10 mouse cellular contexts compared by ENCODE assay signal in the genomic region with DNA sequence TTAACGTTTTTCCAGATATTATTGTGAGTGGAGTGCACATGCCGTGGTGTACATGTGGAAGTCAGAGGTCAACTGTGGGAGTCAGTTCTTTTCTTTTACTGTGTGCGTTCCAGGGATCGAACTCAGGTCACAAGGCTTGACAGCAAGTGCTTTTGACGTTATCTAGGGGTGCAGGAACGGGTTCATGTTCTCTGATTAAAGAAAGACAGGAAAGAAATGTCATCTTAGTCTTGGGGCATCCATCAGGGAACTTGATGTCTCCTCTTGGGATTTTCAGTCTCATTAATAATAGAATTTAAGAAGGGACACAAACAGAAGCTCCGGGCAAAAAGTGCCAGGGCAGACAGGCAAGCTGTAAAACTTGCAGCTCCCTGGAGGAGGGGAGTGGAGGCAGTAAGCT. TPM values are rescaled to one million over a fixed set of nuclear protein-coding genes. Genes with fewer than 3 reads are reported as not detected.
A peak's percentile ranks its signal among the peaks of the same experiment; 100 is the strongest.
DNase-seq lines count a peak whose midpoint lies in the region; ATAC-seq and TF ChIP-seq lines count a peak whose summit lies in the region.
"Had no signal": no experiment of that assay in that cellular context is flagged by ENCODE, and none has a peak within 500 bp of the region (broad histone marks: within the 10 kb centered on the region; RNA-seq: fewer than 3 reads in every experiment).

No protein-coding gene starts in this region.

- H3K9me3 ChIP-seq in heart, embryonic 13.5 days, result no peaks in the 10 kb centered on the region
- H3K9me3 ChIP-seq in midbrain, embryonic 10.5 days (replicated peaks), result no peaks in the 10 kb centered on the region
- no peaks in the 10 kb centered on the region for H3K9me3 ChIP-seq in midbrain, embryonic 14.5 days (ENCODE audit: control insufficient read depth, low read length)
- no peaks in the 10 kb centered on the region for H3K9me3 ChIP-seq in liver, embryonic 14.5 days (ENCODE audit: control insufficient read depth, low read length)
- H3K9me3 ChIP-seq in stomach, embryonic 16.5 days (replicated peaks; ENCODE audit: control insufficient read depth, low read length), result no peaks in the 10 kb centered on the region
- H3K9me3 ChIP-seq: hindbrain, embryonic 15.5 days had no signal

- peaks cover 33% of the 10 kb centered on the region for H3K4me1 ChIP-seq in heart, embryonic 13.5 days
- H3K4me1 ChIP-seq in midbrain, embryonic 10.5 days, result peaks cover 53% of the 10 kb centered on the region
- H3K4me1 ChIP-seq in midbrain, embryonic 14.5 days (ENCODE audit: control insufficient read depth, insufficient read depth, low read length), result no peaks in the 10 kb centered on the region
- peaks cover 34 to 51% of the 10 kb centered on the region in 2 experiments for H3K4me1 ChIP-seq in liver, embryonic 14.5 days (replicated peaks; ENCODE audit: control insufficient read depth in 2 of 2, insufficient read depth in 2 of 2, low read length in 1 of 2)
- H3K4me1 ChIP-seq in stomach, embryonic 16.5 days (ENCODE audit: control insufficient read depth, insufficient read depth, low read length), result peaks cover 18% of the 10 kb centered on the region

- no peaks in the 10 kb centered on the region for H3K27me3 ChIP-seq in heart, embryonic 13.5 days (replicated peaks)
- H3K27me3 ChIP-seq in midbrain, embryonic 10.5 days (ENCODE audit: low read depth, poor library complexity, severe bottlenecking), result no peaks in the 10 kb centered on the region
- H3K27me3 ChIP-seq in midbrain, embryonic 14.5 days (ENCODE audit: control insufficient read depth, insufficient read depth, low read length), result no peaks in the 10 kb centered on the region
- H3K27me3 ChIP-seq in liver, embryonic 14.5 days (ENCODE audit: control insufficient read depth, insufficient read depth, low read length), result no peaks in the 10 kb centered on the region
- no peaks in the 10 kb centered on the region for H3K27me3 ChIP-seq in stomach, embryonic 16.5 days (ENCODE audit: control insufficient read depth, insufficient read depth, low read length)
- H3K27me3 ChIP-seq: hindbrain, embryonic 15.5 days had no signal

- peak overlapping the region; percentile 20; the same call in 1 of the 2 replicates for H3K9ac ChIP-seq in heart, embryonic 13.5 days
- no peak overlapping the region; the same call in 1 of the 2 replicates for H3K9ac ChIP-seq in midbrain, embryonic 14.5 days (replicated peaks; ENCODE audit: low read length)
- H3K9ac ChIP-seq in liver, embryonic 14.5 days (replicated peaks), result peak overlapping the region; percentile 21
- H3K9ac ChIP-seq in stomach, embryonic 16.5 days (ENCODE audit: low read length), result peak overlapping the region; percentile 0; the same call in 1 of the 2 replicates
- H3K9ac ChIP-seq: hindbrain, embryonic 15.5 days had no signal

- no peak for DNase-seq in heart, adult 11 months
- DNase-seq in midbrain, embryonic 10.5 days (ENCODE audit: low spot score), result no peak
- DNase-seq in midbrain, embryonic 14.5 days, result no peak
- DNase-seq in liver, embryonic 14.5 days (ENCODE audit: low read depth in 3 of 3, low spot score in 3 of 3), result no peak
- DNase-seq in T-cell, adult 2 months (ENCODE audit: low spot score), result no peak

- H3K27ac ChIP-seq in heart, embryonic 13.5 days (replicated peaks), result peak overlapping the region; percentile 33
- peak overlapping the region; percentile 64 for H3K27ac ChIP-seq in midbrain, embryonic 10.5 days (replicated peaks)
- H3K27ac ChIP-seq in midbrain, embryonic 14.5 days (replicated peaks; ENCODE audit: low read depth, low read length), result no peak overlapping the region
- H3K27ac ChIP-seq in liver, embryonic 14.5 days, result peak overlapping the region; percentile 85
- H3K27ac ChIP-seq in stomach, embryonic 16.5 days (ENCODE audit: low read length), result peak overlapping the region; percentile 3
- H3K27ac ChIP-seq: hindbrain, embryonic 15.5 days had no signal

- ATAC-seq in heart, embryonic 13.5 days (ENCODE audit: extremely low read depth, insufficient number of reproducible peaks, low FRiP score, low TSS enrichment), result no peak
- ATAC-seq in midbrain, embryonic 14.5 days (ENCODE audit: low FRiP score, low TSS enrichment), result no peak
- no peak for ATAC-seq in liver, embryonic 14.5 days (ENCODE audit: insufficient read depth)
- ATAC-seq in stomach, embryonic 16.5 days (ENCODE audit: insufficient read depth, low FRiP score), result no peak
- no peak for ATAC-seq in megakaryocyte progenitor cell, adult 5-6 weeks (replicated peaks; ENCODE audit: poor library complexity)

- no peak for TF ChIP-seq EP300 in liver, embryonic 14.5 days (IDR thresholded peaks at IDR 0.05; ENCODE audit: low read depth)

- WGBS in heart, embryonic 13.5 days, result 49% methylated on average over 7 of the region's 7 CpGs
- WGBS in midbrain, embryonic 10.5 days, result 69% methylated on average over 7 of the region's 7 CpGs
- 60% methylated on average over 7 of the region's 7 CpGs for WGBS in midbrain, embryonic 14.5 days
- WGBS in liver, embryonic 14.5 days (ENCODE audit: insufficient replicate concordance), result 43% methylated on average over 7 of the region's 7 CpGs
- 41% methylated on average over 7 of the region's 7 CpGs for WGBS in stomach, embryonic 16.5 days

- no peaks in the 10 kb centered on the region for H3K36me3 ChIP-seq in heart, embryonic 13.5 days
- H3K36me3 ChIP-seq in midbrain, embryonic 10.5 days, result no peaks in the 10 kb centered on the region
- H3K36me3 ChIP-seq in midbrain, embryonic 14.5 days (ENCODE audit: control insufficient read depth, insufficient read depth, low read length), result no peaks in the 10 kb centered on the region
- no peaks in the 10 kb centered on the region for H3K36me3 ChIP-seq in liver, embryonic 14.5 days (replicated peaks; ENCODE audit: control insufficient read depth, insufficient read depth, low read depth)
- no peaks in the 10 kb centered on the region for H3K36me3 ChIP-seq in stomach, embryonic 16.5 days (ENCODE audit: control insufficient read depth, insufficient read depth, low read length)
- H3K36me3 ChIP-seq: hindbrain, embryonic 15.5 days had no signal

- TF ChIP-seq CTCF in liver, embryonic 14.5 days (IDR thresholded peaks at IDR 0.05; ENCODE audit: low read depth), result no peak

- H3K4me3 ChIP-seq in heart, embryonic 13.5 days, result no peak overlapping the region
- H3K4me3 ChIP-seq in midbrain, embryonic 10.5 days, result no peak overlapping the region
- H3K4me3 ChIP-seq in midbrain, embryonic 14.5 days (replicated peaks; ENCODE audit: low read depth, low read length), result no peak overlapping the region
- no peak overlapping the region for H3K4me3 ChIP-seq in liver, embryonic 14.5 days (ENCODE audit: insufficient read depth in 1 of 2, low read depth in 2 of 2, low read length in 2 of 2)
- no peak overlapping the region for H3K4me3 ChIP-seq in stomach, embryonic 16.5 days (replicated peaks; ENCODE audit: low read length)
- H3K4me3 ChIP-seq: hindbrain, embryonic 15.5 days; layer of hippocampus, adult 2 months had no signal

- H3K4me2 ChIP-seq in heart, embryonic 13.5 days, result no peak overlapping the region
- H3K4me2 ChIP-seq in midbrain, embryonic 14.5 days (ENCODE audit: low read length), result no peak overlapping the region
- H3K4me2 ChIP-seq in liver, embryonic 14.5 days (ENCODE audit: low read depth), result no peak overlapping the region
- no peak overlapping the region for H3K4me2 ChIP-seq in stomach, embryonic 16.5 days (ENCODE audit: low read depth, low read length)
- H3K4me2 ChIP-seq: hindbrain, embryonic 15.5 days had no signal

RNA-seq across cellular contexts. Expression of a gene that starts 4.6 kb away (rescaled TPM):
- polyA plus RNA-seq in heart, embryonic 13.5 days (2015; fragmentation: Nextera tagmentation; extraction: Ambion mirVana), result 4.5 and 5.1 TPM in 2 replicates
- polyA plus RNA-seq in midbrain, embryonic 10.5 days (2016; fragmentation: Nextera tagmentation; extraction: Ambion mirVana), result 7.2 and 7.9 TPM in 2 replicates
- 5.2 and 6.5 TPM in 2 replicates for polyA plus RNA-seq in midbrain, embryonic 14.5 days (2014; fragmentation: Nextera tagmentation; extraction: Ambion mirVana)
- polyA plus RNA-seq in liver, embryonic 14.5 days (2012; rRNA removed), result 4.9 and 5.7 TPM in 2 replicates
- 7.2 and 9.3 TPM in 2 replicates for polyA plus RNA-seq in liver, embryonic 14.5 days (2014; fragmentation: Nextera tagmentation; extraction: Ambion mirVana)
- 7.5 and 7.6 TPM in 2 replicates for polyA plus RNA-seq in stomach, embryonic 16.5 days (2015; fragmentation: Nextera tagmentation; extraction: Ambion mirVana)
- 3.2 and 3.3 TPM in 2 replicates for total RNA-seq in megakaryocyte progenitor cell, adult 5-6 weeks (2015)
- total RNA-seq in megakaryocyte progenitor cell, adult 5-6 weeks (2017), result 2.8 and 3.1 TPM in 2 replicates

RNA-seq across cellular contexts. Expression of a gene that starts 58.7 kb away (rescaled TPM):
- polyA plus RNA-seq in heart, embryonic 13.5 days (2015; fragmentation: Nextera tagmentation; extraction: Ambion mirVana), result 0.88 and 0.98 TPM in 2 replicates
- polyA plus RNA-seq in midbrain, embryonic 10.5 days (2016; fragmentation: Nextera tagmentation; extraction: Ambion mirVana), result 334 and 450 TPM in 2 replicates
- 10.7 and 14.1 TPM in 2 replicates for polyA plus RNA-seq in midbrain, embryonic 14.5 days (2014; fragmentation: Nextera tagmentation; extraction: Ambion mirVana)
- 0.06 and 0.10 TPM in 2 replicates for polyA plus RNA-seq in liver, embryonic 14.5 days (2012; rRNA removed)
- polyA plus RNA-seq in liver, embryonic 14.5 days (2014; fragmentation: Nextera tagmentation; extraction: Ambion mirVana), result 0.06 and 0.13 TPM in 2 replicates
- 0.44 and 0.55 TPM in 2 replicates for polyA plus RNA-seq in stomach, embryonic 16.5 days (2015; fragmentation: Nextera tagmentation; extraction: Ambion mirVana)
- total RNA-seq in megakaryocyte progenitor cell, adult 5-6 weeks (2015), result not detected in 2 replicates
- total RNA-seq in megakaryocyte progenitor cell, adult 5-6 weeks (2017), result not detected in 2 replicates

Comparison
In these comparisons a context has a peak if more than half of its experiments do, and no peak if none do; other contexts are left out.
1. RNA of a gene that starts 58.7 kb away (polyA plus RNA-seq): 334 to 450 TPM in midbrain, embryonic 10.5 days; 10.7 to 14.1 TPM in midbrain, embryonic 14.5 days, 0.88 to 0.98 TPM in heart, embryonic 13.5 days, 0.44 to 0.55 TPM in stomach, embryonic 16.5 days and 0.06 to 0.13 TPM in liver, embryonic 14.5 days; every median in the first group is over 10 times any median in the second.